Mouse (Mus musculus) gastrocnemius, adult 18-20 months (tissue): Measurements from ENCODE around the gene Myg1. TPM values are rescaled to one million over a fixed set of nuclear protein-coding genes. Genes with fewer than 3 reads are reported as not detected.
"Not testable (repeated sequence)": the region's sequence is repeated elsewhere in the genome, so short reads cannot be mapped to it uniquely, and the experiment has no call there.

Source experiments
- DNase-seq: peaks from one replicate; pipeline ENCODE4 v3.0.0; 2021; ENCODE audit warnings: low spot score
- long read RNA-seq, 2 experiments: library from polyadenylated mRNA; stranded (forward); transcript quantifications; one replicate each; pipeline ENCODE4 v2.0.0; 2021
- total RNA-seq, 2 experiments: library from RNA; stranded (reverse); gene quantifications; 2 replicates each; pipeline ENCODE4 v1.2.3; 2021

The Myg1 gene
- total RNA-seq, result 10 to 100 TPM; 12.9 to 20.2 TPM
- long read RNA-seq, experiment 1, transcript Myg1-202 (7 exons, 1,480 nt), result major isoform, 13 of 14 reads
- long read RNA-seq, experiment 1, partial matches to known transcripts, result 0 of 14 reads
- long read RNA-seq, experiment 1, other reads (novel, unspliced or antisense), result 1 of 14 reads
- long read RNA-seq, experiment 2, transcript Myg1-202 (7 exons, 1,480 nt), result major isoform, 9 of 12 reads
- long read RNA-seq, experiment 2, partial matches to known transcripts, result 1 of 12 reads
- long read RNA-seq, experiment 2, other reads (novel, unspliced or antisense), result 2 of 12 reads

- peak; percentile 79 for DNase-seq
Observed at GRCm38 (mm10) chr15:102331610-102332015, at the start of gene Myg1. Gene Myg1 (plus strand): TSS chr15:102331709.

- DNase-seq, result no peak
Observed at GRCm38 (mm10) chr15:102282463-102283292, 48.8 kb upstream of the Myg1 start.

- no peak for DNase-seq
Observed at GRCm38 (mm10) chr15:102283648-102284047, 47.9 kb upstream of the Myg1 start.

GRCm38 (mm10) chr15:102287395-102287794 is 44.1 kb upstream of the Myg1 start:
- peak; percentile 24 for DNase-seq

- peak; percentile 94 for DNase-seq
Observed at GRCm38 (mm10) chr15:102295633-102296367, 35.7 kb upstream of the Myg1 start, which contains the start of gene Espl1. Gene Espl1 (plus strand): TSS chr15:102296266.

GRCm38 (mm10) chr15:102296368-102297006 is 35.0 kb upstream of the Myg1 start:
- no peak for DNase-seq

GRCm38 (mm10) chr15:102302542-102302941 is 29.0 kb upstream of the Myg1 start:
- DNase-seq, result no peak

- no peak for DNase-seq
Observed at GRCm38 (mm10) chr15:102308717-102309116, 22.8 kb upstream of the Myg1 start.

- no peak for DNase-seq
Observed at GRCm38 (mm10) chr15:102310074-102310845, 21.2 kb upstream of the Myg1 start.

- no peak for DNase-seq
Observed at GRCm38 (mm10) chr15:102311489-102311888, 20.0 kb upstream of the Myg1 start.

GRCm38 (mm10) chr15:102315292-102315691 is 16.2 kb upstream of the Myg1 start:
- peak; percentile 21 for DNase-seq

GRCm38 (mm10) chr15:102316263-102316662 is 15.2 kb upstream of the Myg1 start:
- peak; percentile 55 for DNase-seq

GRCm38 (mm10) chr15:102324654-102325473 is 6.6 kb upstream of the Myg1 start:
- no peak for DNase-seq

GRCm38 (mm10) chr15:102326022-102326576 is 5.4 kb upstream of the Myg1 start, which contains the start of gene Pfdn5:
Gene Pfdn5 (plus strand): TSS chr15:102326116.
- DNase-seq, result peak; percentile 85

- DNase-seq, result no peak
Observed at GRCm38 (mm10) chr15:102326892-102327291, 4.6 kb upstream of the Myg1 start.

- no peak for DNase-seq
Observed at GRCm38 (mm10) chr15:102335254-102335653, 3.7 kb downstream of the Myg1 start.

GRCm38 (mm10) chr15:102335925-102336324 is 4.4 kb downstream of the Myg1 start:
- not testable (repeated sequence) for DNase-seq

- no peak for DNase-seq
Observed at GRCm38 (mm10) chr15:102336946-102337345, 5.4 kb downstream of the Myg1 start.

GRCm38 (mm10) chr15:102339612-102340011 is 8.1 kb downstream of the Myg1 start:
- DNase-seq, result no peak
